Mouse (Mus musculus) adrenal gland, postnatal 4 days (tissue): ENCODE data around the gene Bcor. TPM values are rescaled to one million over a fixed set of nuclear protein-coding genes. Genes with fewer than 3 reads are reported as not detected.

ENCODE experiments used
- DNase-seq, 2 experiments: peaks; one replicate each; pipeline ENCODE4 v3.0.0; 2021 to 2022; ENCODE audit warnings: low spot score in 2 of 2, mixed read lengths in 2 of 2
- total RNA-seq, 2 experiments: library from RNA; stranded (reverse); gene quantifications; 2 replicates each; pipeline ENCODE4 v1.2.3; 2021

Bcor gene
- total RNA-seq, 2 experiments from 2014 or later, result 34.6 to 37.8 TPM

DNA sequence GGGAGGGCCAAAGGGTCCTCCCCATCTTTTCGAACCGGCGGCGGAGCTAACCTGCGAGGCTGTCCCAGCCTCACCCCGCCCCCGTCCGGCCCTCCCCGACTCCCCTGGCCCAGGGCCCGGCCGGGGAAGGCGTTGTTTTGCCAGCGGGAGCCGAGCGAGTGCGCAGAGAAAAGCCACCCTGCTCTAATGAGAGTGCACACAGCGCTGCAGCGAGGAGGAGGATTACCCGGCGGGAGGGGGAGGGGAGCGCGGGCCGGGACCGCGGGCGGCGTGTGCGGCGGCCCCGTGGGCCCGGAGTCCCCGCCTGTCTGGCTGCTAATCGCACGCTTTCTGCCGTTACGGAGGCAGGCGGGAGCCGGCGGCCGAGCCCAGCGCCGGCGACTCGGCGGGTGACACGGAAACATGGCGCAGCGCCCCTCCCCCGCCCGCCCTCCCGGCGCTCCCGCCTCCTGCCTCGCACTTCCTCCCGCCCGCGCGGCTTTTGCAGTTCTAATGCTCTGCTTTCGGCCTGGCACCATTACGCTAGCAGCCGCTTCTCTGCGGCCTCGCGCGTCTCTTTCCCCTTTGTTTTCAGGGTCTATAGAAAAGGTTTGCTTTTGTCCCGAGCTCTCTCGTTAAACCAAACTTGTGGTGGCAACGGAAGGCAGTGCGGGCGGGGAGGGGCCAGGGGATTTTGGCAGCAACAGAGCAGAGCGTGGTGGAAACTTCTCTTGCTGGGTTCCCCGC, 71.7 kb downstream of the Bcor start:
- peak in 1 of 2 experiments; percentile 51 for DNase-seq

DNA sequence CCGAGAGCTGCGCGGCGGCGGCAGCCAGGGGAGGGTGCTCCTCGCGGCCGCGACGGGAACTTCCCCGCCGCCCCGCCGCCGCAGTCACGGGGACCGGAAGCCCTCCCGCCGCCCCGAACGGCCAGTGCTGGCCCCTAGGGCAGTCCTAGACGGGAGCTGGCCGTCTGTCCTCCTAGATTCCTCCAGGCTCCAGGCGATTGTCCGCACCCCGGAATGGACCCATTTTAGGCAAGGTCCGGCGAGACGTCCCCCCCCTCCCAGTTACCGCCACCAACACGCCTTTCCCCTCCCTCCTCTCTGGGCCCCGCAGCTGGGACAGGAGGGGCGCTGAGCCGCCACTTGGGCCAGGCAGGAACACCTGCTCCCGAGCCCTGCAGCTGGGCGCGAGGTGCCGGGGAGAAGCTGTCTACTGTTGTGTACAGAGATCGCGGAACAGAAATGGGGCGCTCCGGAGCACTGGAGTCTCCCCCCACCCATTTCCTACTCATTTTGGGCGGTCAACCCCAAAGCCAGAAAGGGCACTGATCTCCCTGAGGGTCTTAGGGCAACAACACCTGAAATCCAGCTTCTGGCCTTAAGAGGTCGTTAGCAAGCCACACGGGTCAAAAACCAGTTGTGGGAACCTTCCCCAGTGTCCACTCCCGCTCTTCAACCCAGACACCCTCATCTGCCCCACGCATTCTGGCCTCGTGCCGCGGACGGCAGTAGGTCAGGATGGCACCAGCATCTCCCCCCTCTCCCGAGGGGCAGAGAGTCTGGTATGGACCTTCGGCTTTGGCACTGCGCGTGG, 72.4 kb downstream of the Bcor start:
- peak in 1 of 2 experiments; percentile 10 for DNase-seq

DNA sequence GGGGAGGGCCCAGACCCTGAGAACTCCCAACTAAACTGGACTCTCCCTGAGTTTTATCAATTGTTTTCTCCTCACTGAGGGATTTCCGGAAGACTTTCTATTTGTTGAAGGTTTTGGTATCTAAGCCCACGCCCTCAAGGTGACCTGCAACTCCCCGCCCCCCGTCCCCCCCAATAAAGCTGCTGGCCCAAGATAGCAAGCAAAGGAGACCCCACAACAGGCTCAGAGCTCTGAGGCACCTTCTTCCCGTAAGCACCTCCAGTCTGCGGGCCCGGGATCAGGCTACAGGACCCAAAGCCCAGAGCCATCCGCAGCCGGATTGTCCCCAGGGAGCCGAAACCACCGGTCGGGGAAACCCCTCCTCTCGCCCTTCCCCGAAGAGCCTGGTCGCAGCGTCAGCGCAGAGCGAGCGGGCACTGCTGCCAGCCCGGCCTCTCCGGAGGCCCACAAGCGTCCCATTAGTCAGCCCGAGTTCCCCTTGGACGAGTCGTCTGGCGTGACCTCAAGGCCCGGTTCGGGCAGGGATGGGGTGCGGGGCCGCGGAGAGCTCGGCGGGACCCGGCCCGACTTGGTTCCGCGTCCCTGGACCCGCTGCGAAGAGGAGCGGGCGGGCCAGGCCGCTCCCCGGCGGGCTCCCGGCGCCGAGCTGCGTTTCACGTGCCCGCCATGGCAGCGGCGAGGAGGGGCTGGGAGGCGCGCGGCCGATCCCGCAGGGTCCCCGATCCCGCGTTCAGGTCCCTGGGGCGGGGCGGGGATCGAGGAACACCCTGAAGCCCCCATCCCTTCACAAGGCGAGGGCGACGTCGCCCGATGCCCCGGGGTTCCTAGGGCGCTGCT, 73.3 kb downstream of the Bcor start:
- DNase-seq, result no peak

DNA sequence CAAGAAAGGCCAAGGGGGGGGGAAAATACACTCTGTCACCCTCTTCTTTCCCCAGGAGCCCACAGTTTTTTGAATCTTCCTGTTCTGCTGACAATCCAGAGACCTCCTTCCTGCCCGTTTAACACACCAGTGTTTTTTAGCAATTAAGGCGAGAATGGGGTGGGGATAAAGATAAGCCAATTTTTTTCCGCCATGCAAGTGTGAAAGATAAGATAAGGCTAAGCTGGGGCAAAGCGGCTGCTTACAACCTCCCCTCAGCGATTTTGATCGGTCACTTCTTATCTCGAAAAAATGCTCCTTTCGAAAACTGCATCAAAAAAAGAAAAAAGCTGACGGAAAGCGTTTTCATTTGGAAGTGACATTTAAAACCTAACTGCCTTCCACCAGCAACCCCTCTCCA, 74.2 kb downstream of the Bcor start:
- no peak for DNase-seq

DNA sequence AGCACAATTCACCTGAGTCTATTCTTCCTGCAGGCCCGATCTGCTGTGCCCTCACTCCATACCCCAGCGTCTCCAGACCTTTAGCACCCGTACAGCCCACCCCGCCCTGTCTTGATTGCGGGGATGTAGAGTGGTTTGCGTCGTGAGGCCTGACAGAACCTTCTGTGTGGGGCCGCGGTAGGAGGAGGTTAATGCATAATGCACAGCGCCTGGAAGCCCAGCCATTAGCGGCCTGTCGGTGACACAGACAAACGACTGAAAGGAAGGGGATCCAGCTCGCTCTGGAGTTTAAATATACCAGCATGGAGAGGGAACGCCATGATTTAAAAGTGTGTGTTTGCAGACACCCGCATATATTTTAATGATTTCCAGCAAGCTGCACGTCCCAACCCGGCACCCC, 74.9 kb downstream of the Bcor start:
- no peak for DNase-seq

DNA sequence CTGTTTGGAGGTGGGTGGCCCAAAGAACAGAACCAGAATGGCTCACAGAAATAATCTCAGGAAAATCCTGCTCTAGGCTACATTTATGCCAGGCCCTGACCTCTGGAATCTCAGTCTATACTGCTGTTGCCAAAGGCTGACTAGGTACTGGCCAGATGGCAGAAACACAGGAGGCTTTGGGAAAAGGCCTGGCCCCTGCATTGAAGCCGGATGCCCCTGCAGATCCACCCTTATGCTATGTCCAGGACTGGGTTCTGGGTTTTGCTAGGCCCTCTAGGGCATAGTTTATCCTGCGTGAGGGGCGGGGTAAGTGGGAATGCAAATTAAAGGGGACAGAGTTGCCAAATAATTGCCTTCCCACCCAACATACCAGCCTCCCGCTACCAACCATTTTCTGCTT, 75.5 kb downstream of the Bcor start:
- no peak for DNase-seq

DNA sequence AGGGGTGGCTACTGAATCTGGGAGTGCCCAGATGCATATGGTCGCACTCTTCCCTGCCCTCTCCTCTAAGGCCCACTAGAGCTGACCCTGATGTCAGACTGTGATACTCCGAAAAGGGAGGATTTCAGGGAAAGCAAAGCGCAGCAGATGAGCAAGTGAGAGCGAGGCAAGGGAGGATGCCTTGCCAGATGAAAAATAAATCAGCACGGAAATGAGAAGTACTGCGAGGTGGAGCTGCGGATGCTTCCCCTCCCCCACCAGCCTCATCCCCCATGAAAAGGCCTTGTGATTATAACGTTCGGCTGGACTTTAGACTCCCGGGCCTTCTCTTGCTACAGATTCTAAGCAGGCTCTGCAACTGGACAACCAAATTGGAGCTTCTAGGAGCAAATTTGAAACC, 76.5 kb downstream of the Bcor start:
- DNase-seq, result no peak

DNA sequence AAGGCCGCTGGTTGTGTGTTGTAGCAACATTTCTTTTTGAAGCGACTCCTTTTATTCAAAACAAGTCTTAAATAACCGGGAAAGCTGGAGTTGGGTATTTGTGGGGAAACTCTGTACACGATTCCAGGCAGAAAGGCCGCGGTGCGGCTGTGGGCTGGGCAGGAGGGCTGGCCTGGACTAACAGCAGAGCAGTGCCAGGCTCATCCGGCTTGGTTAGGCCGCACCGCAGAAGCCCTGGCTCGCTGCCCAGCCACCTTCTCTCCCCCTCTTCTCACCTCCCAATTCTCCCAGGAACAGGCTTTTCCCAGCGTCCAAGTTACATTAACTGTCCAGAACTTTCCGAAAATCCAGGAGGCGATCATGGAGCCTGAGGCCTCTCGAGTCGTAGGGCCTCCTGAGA, 77.4 kb downstream of the Bcor start:
- no peak for DNase-seq

DNA sequence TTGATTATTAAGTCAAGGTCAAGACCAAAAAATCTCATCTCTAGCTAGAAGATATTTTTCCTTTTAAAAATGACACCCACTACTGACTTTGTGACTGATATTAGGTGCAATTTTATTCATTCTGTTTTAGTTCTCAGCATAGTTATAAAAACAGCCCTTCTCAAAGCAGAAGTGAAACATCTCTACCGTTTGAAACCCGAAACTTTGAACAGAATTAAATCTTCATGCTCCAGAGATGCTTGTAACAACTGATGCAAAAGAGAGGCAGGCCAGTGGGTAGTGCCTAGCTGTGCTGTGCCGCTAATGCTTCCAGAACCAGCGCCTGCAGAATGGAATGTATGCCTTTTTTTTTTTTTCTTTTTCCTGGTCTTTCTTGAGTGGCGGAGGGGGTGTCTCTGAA, 78.0 kb downstream of the Bcor start:
- no peak for DNase-seq

DNA sequence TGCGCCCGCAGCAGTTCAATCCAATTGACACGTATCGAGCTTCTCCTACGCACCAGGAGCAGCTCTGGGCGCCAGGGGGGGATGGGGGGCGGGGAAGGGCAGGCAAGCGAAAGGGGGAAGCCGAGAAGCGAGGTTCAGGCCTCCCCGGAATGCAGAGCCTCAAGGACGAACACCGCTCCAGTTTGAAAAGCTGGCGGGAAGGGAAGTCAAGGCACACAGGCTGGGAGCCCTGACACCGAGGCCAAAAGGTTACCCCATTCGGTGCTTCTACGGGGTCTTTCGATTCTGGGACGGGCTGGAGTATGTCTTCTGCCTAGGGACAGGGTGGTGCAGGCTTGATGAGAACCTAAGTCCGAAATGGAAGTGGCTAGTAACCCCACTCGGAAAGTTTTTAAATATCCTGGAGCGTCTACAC, 78.4 kb downstream of the Bcor start:
- no peak for DNase-seq

DNA sequence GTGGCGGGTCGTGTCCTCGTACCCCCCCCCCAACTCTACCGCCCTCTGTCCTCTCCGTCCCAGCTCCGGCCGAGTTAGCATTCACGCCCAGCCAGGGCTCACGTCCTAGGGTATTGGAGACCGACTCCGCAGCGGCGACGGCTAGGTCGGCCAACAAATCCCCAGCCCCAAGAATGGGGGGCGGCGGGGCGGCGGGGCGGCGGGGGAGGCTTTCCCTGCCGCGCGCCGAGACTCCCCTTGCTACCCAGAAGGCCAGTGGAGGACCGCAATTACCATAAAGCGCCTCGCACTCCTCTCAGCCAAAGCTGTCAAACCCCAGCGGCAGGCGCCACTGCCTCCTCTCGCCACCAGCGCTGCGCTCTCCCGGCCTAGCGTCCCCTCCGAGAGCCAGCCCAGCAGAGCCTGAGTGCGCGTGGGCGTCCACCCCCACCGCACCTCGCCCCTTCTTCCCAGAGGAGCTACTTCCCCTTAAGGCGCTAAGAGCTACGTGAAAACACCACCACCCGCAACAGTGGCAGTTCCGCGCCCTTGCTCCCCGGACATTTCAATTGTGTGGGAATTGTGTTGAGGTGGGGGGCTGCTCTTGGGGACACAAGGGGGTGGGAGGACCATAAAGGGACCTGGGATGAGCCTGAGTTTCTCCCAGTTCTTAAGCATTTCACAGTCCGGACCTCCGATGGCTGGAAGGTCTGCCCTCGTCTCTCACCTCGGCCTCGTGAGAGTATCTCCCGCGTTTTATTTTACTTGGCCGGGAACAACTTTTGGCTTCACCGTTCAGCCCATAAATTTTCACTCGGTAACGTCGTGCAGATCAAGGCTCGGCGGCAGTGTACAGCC, 79.0 kb downstream of the Bcor start:
- no peak for DNase-seq

DNA sequence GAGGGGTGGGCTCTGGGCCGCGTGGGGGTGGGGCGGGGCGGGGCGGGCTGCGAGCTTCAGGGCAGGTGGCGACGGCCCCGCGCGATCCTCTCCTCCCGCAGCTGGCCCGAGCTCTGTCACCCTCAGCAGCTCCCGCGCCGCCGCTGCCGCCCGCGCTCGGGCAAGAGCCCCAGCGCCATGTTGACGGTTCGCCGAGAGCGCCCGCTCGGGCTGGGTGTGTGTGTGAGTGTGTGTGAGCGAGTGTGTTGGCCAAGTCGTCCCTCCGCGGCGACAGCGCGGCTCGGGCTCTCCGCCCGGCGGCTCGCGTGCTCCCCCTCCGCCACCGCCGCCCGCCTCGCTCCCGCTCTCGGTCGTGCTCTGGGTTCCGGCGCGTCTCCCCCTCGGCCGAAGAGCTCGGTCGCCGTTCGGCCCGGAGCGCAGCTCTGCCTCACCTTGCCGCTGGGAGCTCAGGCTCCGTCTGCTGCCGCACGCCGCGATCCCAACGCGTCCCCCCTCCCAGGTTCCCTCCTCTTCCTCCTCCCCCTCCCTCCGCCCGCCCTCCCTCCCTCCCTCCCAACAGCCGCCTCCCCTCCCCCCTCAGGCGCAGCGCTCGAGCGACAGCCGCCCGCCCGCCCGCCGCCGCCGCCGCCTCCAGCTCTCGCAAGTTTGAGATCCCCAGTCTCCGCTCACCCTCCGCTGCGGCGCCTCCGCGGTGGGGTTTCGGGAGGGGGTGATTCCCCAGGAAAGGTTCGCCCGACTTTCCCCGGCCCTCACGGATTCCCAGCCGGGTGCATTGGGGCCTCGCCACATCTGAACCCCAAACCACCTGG, 79.9 kb downstream of the Bcor start:
- peak in 1 of 2 experiments; percentile 17 for DNase-seq

DNA sequence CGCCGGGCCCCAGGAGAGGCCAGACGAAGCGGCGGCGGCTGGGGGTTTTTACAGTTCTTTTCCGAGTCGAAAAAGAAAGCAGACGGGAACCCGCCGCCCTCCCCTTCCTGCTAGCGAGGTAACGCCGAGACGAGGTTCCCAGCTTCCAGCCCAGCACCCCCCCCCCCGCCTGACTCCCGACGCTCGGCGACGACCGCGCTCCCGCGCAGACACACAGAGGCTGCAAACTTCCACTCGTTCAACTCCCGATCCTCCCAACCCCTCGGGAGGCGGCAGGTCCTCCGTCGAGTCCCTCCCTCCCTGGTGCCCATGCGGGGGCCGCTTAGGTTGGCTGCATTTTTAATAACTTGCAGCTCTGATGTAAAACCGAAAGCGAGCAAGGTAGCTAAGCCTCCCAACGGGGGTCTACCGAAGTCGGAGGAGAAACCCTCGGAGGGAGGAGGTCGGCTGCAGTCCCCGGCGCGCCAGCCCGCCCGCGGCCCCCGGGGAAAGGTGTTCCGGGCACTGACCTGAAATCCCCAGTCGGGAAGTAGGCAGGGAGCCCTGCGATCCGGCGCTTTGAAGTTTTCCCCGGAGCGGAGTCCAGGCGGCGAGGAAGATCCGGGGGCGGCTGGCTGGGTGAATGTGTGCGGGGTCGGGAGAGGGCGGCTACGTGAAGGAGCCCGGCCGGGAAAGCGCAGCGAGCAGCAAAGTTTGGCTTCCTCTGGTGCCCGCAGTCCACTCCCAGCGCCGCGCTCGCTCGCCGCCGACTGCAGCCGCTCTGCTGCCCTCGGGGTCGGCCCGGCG, 80.7 kb downstream of the Bcor start:
- no peak for DNase-seq

DNA sequence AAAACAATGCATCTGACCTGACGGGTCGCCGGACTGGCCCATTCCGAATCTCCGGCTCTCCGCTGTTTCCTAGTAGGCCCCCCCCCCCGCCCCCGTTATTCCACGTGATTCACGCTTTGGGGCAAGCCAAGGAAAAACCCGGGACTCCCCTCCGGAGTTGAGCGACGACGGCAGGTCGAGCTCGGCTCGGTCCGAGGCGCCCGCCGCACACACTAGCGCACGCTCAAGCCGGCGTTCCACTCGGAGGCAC, 81.2 kb downstream of the Bcor start:
- DNase-seq, result peak in 1 of 2 experiments; percentile 11

DNA sequence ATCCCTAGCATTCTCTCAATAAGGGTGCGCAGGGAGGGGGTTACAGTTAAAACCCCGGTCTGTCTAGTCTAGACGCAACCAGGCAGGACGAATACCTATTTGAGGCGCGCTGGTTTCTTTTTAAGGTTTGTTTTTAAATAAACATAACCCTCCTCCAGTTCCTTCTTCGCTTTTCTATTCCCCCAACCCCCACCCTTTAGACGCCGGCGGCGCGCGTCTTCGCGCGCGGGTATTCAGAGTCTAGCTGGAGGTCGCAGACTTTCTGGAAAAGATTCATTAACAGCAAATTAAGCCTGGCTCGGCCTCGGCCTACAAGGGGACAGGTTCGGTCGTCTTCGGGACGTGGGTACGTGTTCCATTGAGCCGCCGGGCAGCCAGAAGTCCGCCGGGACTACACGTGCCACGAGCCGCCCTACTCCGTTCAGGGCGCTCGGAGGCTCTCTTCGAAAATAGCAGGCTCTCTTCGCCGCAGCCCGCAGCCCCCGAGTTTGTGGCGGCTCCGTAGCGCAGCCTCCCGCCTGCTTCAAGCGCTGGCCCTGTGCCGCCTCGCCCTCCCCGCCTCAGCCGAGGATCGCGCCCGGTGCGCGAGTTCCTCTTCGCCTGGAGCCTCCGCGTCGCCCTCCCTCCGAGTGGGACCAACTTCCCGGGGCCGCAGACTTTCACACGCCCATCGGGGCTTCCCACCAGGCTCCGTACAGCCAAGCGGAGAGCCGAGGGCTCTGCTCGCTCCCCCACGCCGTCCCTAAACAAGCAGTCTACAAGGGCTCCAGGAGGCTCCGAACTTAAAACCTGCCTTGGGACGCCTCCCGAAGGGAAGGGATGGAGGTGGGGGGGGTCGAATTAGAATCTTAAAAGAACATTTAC, 81.7 kb downstream of the Bcor start:
- DNase-seq, result no peak

DNA sequence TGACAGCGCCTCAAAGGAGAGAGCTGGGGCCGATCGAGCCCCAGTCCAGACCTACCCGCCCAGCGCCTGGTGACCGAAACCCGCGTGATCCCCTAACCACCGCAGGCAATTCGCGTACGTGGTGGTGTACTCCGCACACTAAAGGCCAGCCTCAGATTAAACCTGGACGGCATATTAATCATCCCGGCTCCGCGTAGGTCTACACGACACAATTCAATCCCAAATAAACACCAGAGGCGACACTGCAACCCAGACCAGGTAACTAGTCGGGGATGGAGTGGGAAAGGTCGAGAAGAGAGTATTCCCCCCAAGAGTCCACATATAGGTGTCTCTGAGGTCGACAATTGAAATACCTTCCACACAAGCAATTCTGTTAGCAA, 82.6 kb downstream of the Bcor start:
- DNase-seq, result no peak

DNA sequence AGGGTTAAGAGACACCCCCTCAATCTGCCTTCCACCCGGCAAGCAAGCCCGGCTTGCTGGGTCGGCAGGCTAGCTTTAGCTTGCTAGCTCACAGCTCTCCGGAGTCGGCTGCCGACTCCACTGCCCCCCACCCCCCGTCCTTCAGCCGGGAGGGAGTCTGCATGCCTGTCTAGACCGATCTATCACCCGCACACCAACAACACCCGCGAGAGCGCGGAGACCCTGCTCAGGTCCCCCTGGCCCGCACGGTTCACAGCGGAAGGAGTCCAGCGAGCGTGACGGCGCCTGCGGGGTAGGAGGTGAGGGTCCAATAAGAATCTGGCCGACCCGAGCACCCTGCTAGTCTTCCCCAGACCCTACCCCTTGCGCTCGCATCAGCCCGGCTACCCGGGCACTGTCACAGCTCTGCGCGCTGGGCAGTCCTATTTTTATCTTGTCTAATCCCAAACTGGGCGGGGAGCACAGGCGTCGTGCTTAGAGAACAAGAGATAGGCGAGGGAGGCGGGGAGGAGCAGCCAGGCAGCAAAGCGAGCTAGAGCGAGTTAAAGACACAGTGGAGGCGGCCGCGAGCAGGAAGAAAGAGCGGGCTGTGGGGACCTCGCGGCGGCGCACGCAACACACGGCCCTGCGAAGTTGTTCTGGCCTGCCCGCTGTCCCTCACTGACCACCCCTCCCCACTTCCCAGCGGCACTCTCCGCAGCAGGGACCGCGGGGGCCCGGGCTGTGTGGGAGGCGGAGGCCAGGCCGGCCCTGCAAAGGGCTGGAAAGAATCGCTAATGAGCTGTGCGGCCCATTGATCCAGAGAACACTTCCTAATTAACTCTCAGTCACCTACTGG, 83.2 kb downstream of the Bcor start:
- DNase-seq, result peak in 1 of 2 experiments; percentile 20

DNA sequence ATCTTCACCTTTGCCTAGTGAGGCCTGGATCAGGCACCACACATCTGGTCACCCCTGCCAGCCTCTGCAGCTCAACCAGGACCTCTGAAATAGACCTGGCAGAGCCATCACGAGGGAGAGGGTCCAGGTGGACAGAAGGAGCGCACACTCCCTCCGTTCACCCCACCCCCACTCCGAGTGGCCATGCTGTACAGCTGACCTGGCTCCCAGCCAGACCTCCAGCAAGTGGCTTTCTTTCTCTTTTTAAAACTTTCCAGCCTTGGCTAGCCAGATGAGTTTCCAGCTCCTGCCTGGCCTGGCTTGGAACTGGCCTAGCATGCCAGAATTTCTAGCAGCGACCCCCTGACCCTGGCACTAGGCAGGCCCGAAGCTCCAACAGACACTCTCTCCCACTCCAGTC, 87.4 kb downstream of the Bcor start:
- no peak for DNase-seq
